Mouse (Mus musculus) embryonic facial prominence, embryonic 11.5 days (tissue): ENCODE measurements around the gene Card10. TPM values are rescaled to one million over a fixed set of nuclear protein-coding genes. Genes with fewer than 3 reads are reported as not detected.

Experiments used
- ATAC-seq: fragments of 200-750 bp; cut with Nextera tagmentation; replicated peaks from 2 replicates; pipeline ENCODE4 v1.8.0; 2017; ENCODE audit warnings: low read depth; ENCODE audit not compliant: insufficient number of reproducible peaks, low FRiP score, low TSS enrichment
- DNase-seq: peaks from one replicate; pipeline ENCODE4 v3.0.0-alpha.2; 2015; ENCODE audit warnings: low spot score
- H3K27ac ChIP-seq: fragments of 300-500 bp; sonication (generic); replicated peaks from 2 replicates; pipeline ENCODE4 v1.5.1; 2014; ENCODE audit warnings: mild to moderate bottlenecking, low read depth, low read length, control low read depth
- H3K27me3 ChIP-seq: fragments of 300-500 bp; sonication (generic); 2 replicates; pipeline ENCODE4 v1.6.1; 2014; ENCODE audit warnings: mild to moderate bottlenecking, low read length, moderate library complexity, mixed read lengths; ENCODE audit not compliant: control insufficient read depth, insufficient read depth
- H3K36me3 ChIP-seq: fragments of 300-500 bp; sonication (generic); replicated peaks from 2 replicates; pipeline ENCODE4 v1.6.1; 2014; ENCODE audit warnings: low read depth, mild to moderate bottlenecking, low read length, moderate library complexity, mixed read lengths; ENCODE audit not compliant: control insufficient read depth, insufficient read depth
- H3K4me1 ChIP-seq: fragments of 300-500 bp; sonication (generic); 2 replicates; pipeline ENCODE4 v1.6.1; 2014; ENCODE audit warnings: low read length, mixed read lengths; ENCODE audit not compliant: control insufficient read depth, insufficient read depth
- H3K4me2 ChIP-seq: fragments of 300-500 bp; sonication (generic); 2 replicates; pipeline ENCODE4 v1.6.1; 2014; ENCODE audit warnings: low read depth, mild to moderate bottlenecking, control low read depth, low read length, moderate library complexity
- H3K4me3 ChIP-seq: fragments of 300-500 bp; sonication (generic); 2 replicates; pipeline ENCODE4 v1.5.1; 2014; ENCODE audit warnings: low read depth, low read length, control low read depth
- H3K9ac ChIP-seq: fragments of 300-500 bp; sonication (generic); replicated peaks from 2 replicates; pipeline ENCODE4 v1.6.1; 2014; ENCODE audit warnings: mild to moderate bottlenecking, control low read depth, low read length
- H3K9me3 ChIP-seq: fragments of 300-500 bp; sonication (generic); replicated peaks from 2 replicates; pipeline ENCODE4 v1.6.1; 2016; ENCODE audit warnings: mild to moderate bottlenecking, low read length, inconsistent platforms, mixed read lengths; ENCODE audit not compliant: control insufficient read depth
- WGBS: fragments of 180-500 bp; shearing (Covaris S2); extraction: QIAGEN DNeasy Blood & Tissue Kit; methylation state at CpG from one replicate; pipeline ENCODE4 v1.1.7; 2014; 5-methylcytosine and 5-hydroxymethylcytosine counted together
- polyA plus RNA-seq: library from polyadenylated mRNA; unstranded; fragments of >200 nt; fragmentation: Nextera tagmentation; extraction: Ambion mirVana; gene quantifications from 2 replicates; pipeline ENCODE4 v1.2.1, GENCODE M21; 2014

The Card10 gene
- polyA plus RNA-seq, 1 experiment from 2014 or later = 1.8 TPM

- no peak overlapping the region for H3K4me3 ChIP-seq
- WGBS = 37% methylated on average over 11 of the region's 11 CpGs
- no peaks in the 10 kb centered on the region for H3K9me3 ChIP-seq
- ATAC-seq (no peak), DNase-seq (no peak)
- no peaks in the 10 kb centered on the region for H3K36me3 ChIP-seq
- H3K4me1 ChIP-seq = peaks cover 10% of the 10 kb centered on the region
- H3K27ac ChIP-seq = peak overlapping the region; percentile 68
- no peaks in the 10 kb centered on the region for H3K27me3 ChIP-seq
- H3K4me2 ChIP-seq = no peak overlapping the region
- H3K9ac ChIP-seq = no peak overlapping the region
Measured at GRCm38 (mm10) chr15:78840751-78841150, 37.9 kb upstream of the Card10 start.

- H3K4me3 ChIP-seq = no peak overlapping the region
- no peaks in the 10 kb centered on the region for H3K27me3 ChIP-seq
- H3K4me2 ChIP-seq = no peak overlapping the region
- peaks cover 13% of the 10 kb centered on the region for H3K4me1 ChIP-seq
- ATAC-seq (no peak), DNase-seq (no peak)
- H3K27ac ChIP-seq = peak overlapping the region; percentile 68
- 30% methylated on average over 3 of the region's 3 CpGs for WGBS
- H3K36me3 ChIP-seq = no peaks in the 10 kb centered on the region
- no peaks in the 10 kb centered on the region for H3K9me3 ChIP-seq
- H3K9ac ChIP-seq = no peak overlapping the region
Measured at GRCm38 (mm10) chr15:78840241-78840640, 37.4 kb upstream of the Card10 start.

- H3K4me1 ChIP-seq = peaks cover 11% of the 10 kb centered on the region
- H3K9ac ChIP-seq = peak overlapping the region; percentile 1; the same call in 1 of the 2 replicates
- DNase-seq (peak; percentile 94), ATAC-seq (0 out of 2 replicates have a peak, but pooled peaks have one; percentile 16)
- no peak overlapping the region for H3K4me2 ChIP-seq
- WGBS = 0% methylated on average over 2 of the region's 2 CpGs
- H3K27ac ChIP-seq = peak overlapping the region; percentile 68
- no peaks in the 10 kb centered on the region for H3K9me3 ChIP-seq
- no peaks in the 10 kb centered on the region for H3K36me3 ChIP-seq
- H3K4me3 ChIP-seq = no peak overlapping the region
- no peaks in the 10 kb centered on the region for H3K27me3 ChIP-seq
Measured at GRCm38 (mm10) chr15:78839744-78840143, 36.9 kb upstream of the Card10 start.

GRCm38 (mm10) chr15:78836086-78836621 lies 33.3 kb upstream of the Card10 start:
- no peaks in the 10 kb centered on the region for H3K27me3 ChIP-seq
- H3K36me3 ChIP-seq = no peaks in the 10 kb centered on the region
- peaks cover 13% of the 10 kb centered on the region for H3K4me1 ChIP-seq
- peak overlapping the region; percentile 74 for H3K27ac ChIP-seq
- H3K4me3 ChIP-seq = no peak overlapping the region
- no peaks in the 10 kb centered on the region for H3K9me3 ChIP-seq
- DNase-seq (no peak), ATAC-seq (no peak)
- WGBS = 27% methylated on average over 8 of the region's 8 CpGs
- H3K4me2 ChIP-seq = no peak overlapping the region
- peak overlapping the region; percentile 18; the same call in 1 of the 2 replicates for H3K9ac ChIP-seq

- no peak overlapping the region; the same call in 1 of the 2 replicates for H3K9ac ChIP-seq
- H3K36me3 ChIP-seq = no peaks in the 10 kb centered on the region
- no peaks in the 10 kb centered on the region for H3K9me3 ChIP-seq
- peaks cover 10% of the 10 kb centered on the region for H3K4me1 ChIP-seq
- peak; percentile 15; the same call in 1 of the 2 replicates for ATAC-seq
- no peak for DNase-seq
- H3K4me3 ChIP-seq = no peak overlapping the region
- H3K4me2 ChIP-seq = no peak overlapping the region
- no peaks in the 10 kb centered on the region for H3K27me3 ChIP-seq
- peak overlapping the region; percentile 74 for H3K27ac ChIP-seq
- WGBS = 6% methylated on average over 11 of the region's 12 CpGs
Measured at GRCm38 (mm10) chr15:78835200-78836085, 32.6 kb upstream of the Card10 start.

GRCm38 (mm10) chr15:78834233-78835005 lies 31.6 kb upstream of the Card10 start:
- no peak for DNase-seq
- Histone ChIP-seq H3K36me3 (no peaks in the 10 kb centered on the region), H3K4me1 (peaks cover 10% of the 10 kb centered on the region), H3K9ac (no peak overlapping the region), H3K4me2 (no peak overlapping the region), H3K4me3 (no peak overlapping the region), H3K27ac (peak overlapping the region; percentile 74; the same call in 1 of the 2 replicates), H3K27me3 (no peaks in the 10 kb centered on the region), H3K9me3 (no peaks in the 10 kb centered on the region)
- ATAC-seq = no peak
- 33% methylated on average over 10 of the region's 10 CpGs for WGBS

GRCm38 (mm10) chr15:78833582-78833981 lies 30.7 kb upstream of the Card10 start:
- H3K4me1 ChIP-seq = peaks cover 10% of the 10 kb centered on the region
- ATAC-seq = no peak
- H3K36me3 ChIP-seq = no peaks in the 10 kb centered on the region
- no peaks in the 10 kb centered on the region for H3K9me3 ChIP-seq
- H3K27ac ChIP-seq = no peak overlapping the region
- H3K4me2 ChIP-seq = no peak overlapping the region
- H3K27me3 ChIP-seq = no peaks in the 10 kb centered on the region
- no peak for DNase-seq
- no peak overlapping the region for H3K4me3 ChIP-seq
- no peak overlapping the region for H3K9ac ChIP-seq
- 85% methylated on average over 3 of the region's 3 CpGs for WGBS
